Mouse (Mus musculus) hindbrain, embryonic 15.5 days (tissue): Measurements from ENCODE around the gene Tmem150c. TPM values are rescaled to one million over a fixed set of nuclear protein-coding genes. Genes with fewer than 3 reads are reported as not detected.
A peak's percentile ranks its signal among the peaks of the same experiment; 100 is the strongest.

ENCODE experiments used
- ATAC-seq: fragments of 200-750 bp; cut with Nextera tagmentation; 2 replicates; pipeline ENCODE4 v1.8.0; 2017; ENCODE audit warnings: low read depth, moderate number of reproducible peaks, moderate TSS enrichment; ENCODE audit not compliant: low FRiP score
- H3K27ac ChIP-seq: fragments of 300-500 bp; sonication (generic); replicated peaks from 2 replicates; pipeline ENCODE4 v1.5.1; 2015; ENCODE audit warnings: mild to moderate bottlenecking, inconsistent platforms
- H3K27me3 ChIP-seq: fragments of 300-500 bp; sonication (generic); 2 replicates; pipeline ENCODE4 v1.6.1; 2015; ENCODE audit warnings: control low read depth, inconsistent platforms
- H3K36me3 ChIP-seq: fragments of 300-500 bp; sonication (generic); 2 replicates; pipeline ENCODE4 v1.6.1; 2015; ENCODE audit warnings: control low read depth, inconsistent platforms
- H3K4me1 ChIP-seq: fragments of 300-500 bp; sonication (generic); replicated peaks from 2 replicates; pipeline ENCODE4 v1.6.1; 2015; ENCODE audit warnings: control low read depth, inconsistent platforms
- H3K4me2 ChIP-seq: fragments of 300-500 bp; sonication (generic); 2 replicates; pipeline ENCODE4 v1.6.1; 2015; ENCODE audit warnings: moderate library complexity, mild to moderate bottlenecking, inconsistent platforms
- H3K4me3 ChIP-seq: fragments of 300-500 bp; sonication (generic); 2 replicates; pipeline ENCODE4 v1.5.1; 2015; ENCODE audit warnings: mild to moderate bottlenecking, inconsistent platforms
- H3K9ac ChIP-seq: fragments of 300-500 bp; sonication (generic); 2 replicates; pipeline ENCODE4 v1.6.1; 2015; ENCODE audit warnings: inconsistent platforms
- H3K9me3 ChIP-seq: fragments of 300-500 bp; sonication (generic); 2 replicates; pipeline ENCODE4 v1.6.1; 2016; ENCODE audit warnings: control low read depth, inconsistent platforms
- WGBS: fragments of 180-500 bp; shearing (Covaris S2); methylation state at CpG from one replicate; pipeline ENCODE4 v1.1.7; 2015; 5-methylcytosine and 5-hydroxymethylcytosine counted together
- polyA plus RNA-seq: library from polyadenylated mRNA; unstranded; fragments of >200 nt; fragmentation: Nextera tagmentation; extraction: Ambion mirVana; gene quantifications from 2 replicates; pipeline ENCODE4 v1.2.1, GENCODE M21; 2015

Gene Tmem150c
- polyA plus RNA-seq, 1 experiment from 2014 or later: 36.4 TPM

GRCm38 (mm10) chr5:100060876-100061275 lies 98.7 kb downstream of the Tmem150c start:
- no peak for ATAC-seq
- Histone ChIP-seq H3K4me1 (peaks cover 17% of the 10 kb centered on the region), H3K36me3 (peaks cover 61% of the 10 kb centered on the region), H3K27me3 (no peaks in the 10 kb centered on the region), H3K9me3 (no peaks in the 10 kb centered on the region), H3K9ac (no peak overlapping the region), H3K27ac (no peak overlapping the region), H3K4me3 (no peak overlapping the region), H3K4me2 (no peak overlapping the region)
- 95% methylated on average over 14 of the region's 14 CpGs for WGBS

GRCm38 (mm10) chr5:100059326-100059725 lies 100.3 kb downstream of the Tmem150c start:
- no peak for ATAC-seq
- H3K27me3 ChIP-seq: no peaks in the 10 kb centered on the region
- peaks cover 17% of the 10 kb centered on the region for H3K4me1 ChIP-seq
- H3K36me3 ChIP-seq: peaks cover 50% of the 10 kb centered on the region
- no peak overlapping the region for H3K4me3 ChIP-seq
- WGBS: 35% methylated on average over 6 of the region's 6 CpGs
- no peak overlapping the region for H3K4me2 ChIP-seq
- H3K27ac ChIP-seq: no peak overlapping the region
- no peaks in the 10 kb centered on the region for H3K9me3 ChIP-seq
- no peak overlapping the region for H3K9ac ChIP-seq

- Histone ChIP-seq H3K9me3 (no peaks in the 10 kb centered on the region), H3K27ac (no peak overlapping the region), H3K4me2 (no peak overlapping the region), H3K4me3 (no peak overlapping the region), H3K36me3 (peaks cover 44% of the 10 kb centered on the region), H3K9ac (no peak overlapping the region), H3K4me1 (peaks cover 17% of the 10 kb centered on the region), H3K27me3 (no peaks in the 10 kb centered on the region)
- WGBS: 28% methylated on average over 6 of the region's 6 CpGs
- no peak for ATAC-seq
These were observed 100.9 kb downstream of the Tmem150c start for GRCm38 (mm10) chr5:100058729-100059128.

GRCm38 (mm10) chr5:100057461-100058209 lies 102.0 kb downstream of the Tmem150c start:
- no peaks in the 10 kb centered on the region for H3K9me3 ChIP-seq
- H3K9ac ChIP-seq: no peak overlapping the region
- no peak overlapping the region for H3K4me3 ChIP-seq
- H3K4me2 ChIP-seq: no peak overlapping the region
- no peak overlapping the region for H3K27ac ChIP-seq
- ATAC-seq: no peak
- H3K4me1 ChIP-seq: peaks cover 17% of the 10 kb centered on the region
- no peaks in the 10 kb centered on the region for H3K27me3 ChIP-seq
- WGBS: 56% methylated on average over 14 of the region's 15 CpGs
- peaks cover 35% of the 10 kb centered on the region for H3K36me3 ChIP-seq

GRCm38 (mm10) chr5:100055866-100056369 lies 103.7 kb downstream of the Tmem150c start:
- no peak overlapping the region for H3K4me2 ChIP-seq
- no peak overlapping the region for H3K9ac ChIP-seq
- H3K4me3 ChIP-seq: no peak overlapping the region
- no peak for ATAC-seq
- no peaks in the 10 kb centered on the region for H3K27me3 ChIP-seq
- peaks cover 17% of the 10 kb centered on the region for H3K4me1 ChIP-seq
- WGBS: 79% methylated on average over 5 of the region's 5 CpGs
- H3K36me3 ChIP-seq: peaks cover 19% of the 10 kb centered on the region
- H3K9me3 ChIP-seq: no peaks in the 10 kb centered on the region
- H3K27ac ChIP-seq: no peak overlapping the region

GRCm38 (mm10) chr5:100054807-100055547 lies 104.6 kb downstream of the Tmem150c start:
- peaks cover 9% of the 10 kb centered on the region; the same call in 1 of the 2 replicates for H3K36me3 ChIP-seq
- no peak for ATAC-seq
- no peaks in the 10 kb centered on the region for H3K27me3 ChIP-seq
- no peaks in the 10 kb centered on the region for H3K9me3 ChIP-seq
- no peak overlapping the region for H3K4me2 ChIP-seq
- H3K4me3 ChIP-seq: no peak overlapping the region
- WGBS: 81% methylated on average over 11 of the region's 11 CpGs
- H3K27ac ChIP-seq: no peak overlapping the region
- H3K4me1 ChIP-seq: peaks cover 17% of the 10 kb centered on the region
- H3K9ac ChIP-seq: no peak overlapping the region

GRCm38 (mm10) chr5:100052728-100053127 lies 106.9 kb downstream of the Tmem150c start:
- WGBS: 92% methylated on average over 7 of the region's 7 CpGs
- no peak overlapping the region for H3K4me3 ChIP-seq
- H3K36me3 ChIP-seq: no peaks in the 10 kb centered on the region
- no peaks in the 10 kb centered on the region for H3K9me3 ChIP-seq
- no peak overlapping the region for H3K27ac ChIP-seq
- H3K27me3 ChIP-seq: no peaks in the 10 kb centered on the region
- H3K4me2 ChIP-seq: no peak overlapping the region
- no peak for ATAC-seq
- no peak overlapping the region for H3K9ac ChIP-seq
- H3K4me1 ChIP-seq: peaks cover 14% of the 10 kb centered on the region

GRCm38 (mm10) chr5:100049904-100050303 lies 109.7 kb downstream of the Tmem150c start:
- 96% methylated on average over 3 of the region's 3 CpGs for WGBS
- no peaks in the 10 kb centered on the region for H3K9me3 ChIP-seq
- ATAC-seq: no peak
- no peak overlapping the region for H3K9ac ChIP-seq
- H3K4me2 ChIP-seq: no peak overlapping the region
- no peaks in the 10 kb centered on the region for H3K36me3 ChIP-seq
- H3K27me3 ChIP-seq: no peaks in the 10 kb centered on the region
- H3K27ac ChIP-seq: no peak overlapping the region
- H3K4me1 ChIP-seq: peaks cover 23% of the 10 kb centered on the region
- H3K4me3 ChIP-seq: no peak overlapping the region

- H3K4me3 ChIP-seq: no peak overlapping the region
- ATAC-seq: no peak
- no peaks in the 10 kb centered on the region for H3K9me3 ChIP-seq
- H3K27ac ChIP-seq: 0 out of 2 replicates have a peak overlapping the region, but pooled peaks have one; percentile 14
- H3K9ac ChIP-seq: no peak overlapping the region
- no peaks in the 10 kb centered on the region for H3K36me3 ChIP-seq
- no peak overlapping the region for H3K4me2 ChIP-seq
- WGBS: 50% methylated on average over 7 of the region's 7 CpGs
- no peaks in the 10 kb centered on the region for H3K27me3 ChIP-seq
- H3K4me1 ChIP-seq: peaks cover 36% of the 10 kb centered on the region
These were observed 111.7 kb downstream of the Tmem150c start for GRCm38 (mm10) chr5:100047871-100048270.

GRCm38 (mm10) chr5:100047143-100047640 lies 112.4 kb downstream of the Tmem150c start:
- no peak for ATAC-seq
- Histone ChIP-seq H3K4me1 (peaks cover 36% of the 10 kb centered on the region), H3K4me3 (no peak overlapping the region), H3K9me3 (no peaks in the 10 kb centered on the region), H3K4me2 (no peak overlapping the region), H3K27me3 (no peaks in the 10 kb centered on the region), H3K36me3 (no peaks in the 10 kb centered on the region), H3K9ac (no peak overlapping the region), H3K27ac (no peak overlapping the region)
- 64% methylated on average over 8 of the region's 8 CpGs for WGBS

- Histone ChIP-seq H3K9me3 (no peaks in the 10 kb centered on the region), H3K27me3 (no peaks in the 10 kb centered on the region), H3K36me3 (no peaks in the 10 kb centered on the region), H3K4me3 (no peak overlapping the region), H3K27ac (no peak overlapping the region), H3K4me2 (no peak overlapping the region), H3K4me1 (peaks cover 47% of the 10 kb centered on the region), H3K9ac (no peak overlapping the region)
- WGBS: 76% methylated on average over 3 of the region's 3 CpGs
- no peak for ATAC-seq
These were observed 113.5 kb downstream of the Tmem150c start for GRCm38 (mm10) chr5:100046096-100046495.

- 69% methylated on average over 5 of the region's 5 CpGs for WGBS
- ATAC-seq: no peak
- H3K27me3 ChIP-seq: no peaks in the 10 kb centered on the region
- no peak overlapping the region for H3K27ac ChIP-seq
- H3K9me3 ChIP-seq: no peaks in the 10 kb centered on the region
- no peak overlapping the region for H3K4me2 ChIP-seq
- no peak overlapping the region for H3K9ac ChIP-seq
- H3K36me3 ChIP-seq: no peaks in the 10 kb centered on the region
- peaks cover 55% of the 10 kb centered on the region for H3K4me1 ChIP-seq
- no peak overlapping the region for H3K4me3 ChIP-seq
These were observed 115.0 kb downstream of the Tmem150c start for GRCm38 (mm10) chr5:100044621-100045020.
